Mouse (Mus musculus): Measurements from ENCODE around the gene Mmgt2. TPM values are rescaled to one million over a fixed set of nuclear protein-coding genes. Genes with fewer than 3 reads are reported as not detected.
"Not testable (repeated sequence)": the region's sequence is repeated elsewhere in the genome, so short reads cannot be mapped to it uniquely, and the experiment has no call there.

Gene Mmgt2
- total RNA-seq, 2 experiments from 2014 or later: 6.9 to 7.0 TPM

- DNase-seq (ENCODE audit: low spot score): no peak
- intact Hi-C loops (cut with DNase I): no loop called here
Observed at GRCm38 (mm10) chr11:62643681-62644363, 4.6 kb upstream of the Mmgt2 start.

DNA sequence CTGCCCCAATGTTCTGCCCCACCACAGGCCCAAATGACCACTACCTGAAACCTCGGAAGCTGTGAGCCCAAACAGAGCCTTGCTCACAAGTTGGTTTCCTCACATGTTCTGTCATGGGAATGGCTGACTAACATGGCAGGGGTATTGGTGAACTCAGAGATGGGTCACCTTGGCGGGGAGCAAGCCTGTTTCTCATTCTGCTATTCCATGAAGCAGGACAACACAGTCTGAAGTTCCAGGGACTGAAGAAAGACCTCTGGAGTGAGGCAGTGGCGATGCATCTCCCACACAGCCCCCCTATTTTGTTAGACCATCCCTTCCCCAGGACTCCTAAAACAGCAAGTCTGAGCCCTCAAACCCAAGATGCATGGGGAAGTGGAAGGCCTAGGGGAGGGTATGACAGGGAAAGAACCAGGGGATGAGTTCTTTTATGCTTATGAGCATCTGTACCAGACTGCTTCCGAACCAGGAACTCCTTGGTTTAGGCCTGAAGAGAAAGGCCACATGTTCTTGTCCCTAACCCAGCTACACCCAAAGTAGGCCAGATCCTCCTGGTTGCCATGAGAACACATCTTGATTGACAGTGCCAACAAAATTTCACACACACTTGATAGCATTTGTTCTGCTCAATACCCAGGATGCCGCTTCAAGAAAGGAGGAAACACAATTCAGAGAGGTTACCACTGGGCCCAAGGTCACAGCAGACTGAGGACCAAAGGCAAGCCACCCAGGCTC is 3.7 kb upstream of the Mmgt2 start:
- DNase-seq (ENCODE audit: low spot score): no peak
- intact Hi-C loops (cut with DNase I): no loop called here

DNA sequence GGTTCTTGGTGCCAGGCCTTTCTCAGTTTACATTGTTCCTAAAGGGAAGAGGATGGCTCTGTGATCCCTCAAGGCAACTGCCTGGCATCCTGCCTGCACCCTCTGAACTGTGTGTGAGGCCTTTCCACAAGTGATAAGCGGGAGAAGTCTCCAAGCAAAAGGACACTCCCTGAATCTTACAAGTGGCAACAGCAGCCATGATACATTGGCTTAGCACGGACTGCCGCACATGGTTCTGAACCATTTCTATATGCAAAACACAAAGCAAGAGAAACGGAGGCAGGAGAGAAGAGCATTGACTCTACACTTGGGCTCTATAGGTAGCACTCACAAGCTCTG is 3.2 kb upstream of the Mmgt2 start:
- DNase-seq (ENCODE audit: low spot score): no peak
- intact Hi-C loops (cut with DNase I): no loop called here

GRCm38 (mm10) chr11:62645732-62646494 is 2.6 kb upstream of the Mmgt2 start:
- intact Hi-C loops (cut with DNase I): loop anchor here (2.0 kb wide), 1 partner anchor 29 kb away; no protein-coding TSS in a partner anchor
- no peak for DNase-seq (ENCODE audit: low spot score)

DNA sequence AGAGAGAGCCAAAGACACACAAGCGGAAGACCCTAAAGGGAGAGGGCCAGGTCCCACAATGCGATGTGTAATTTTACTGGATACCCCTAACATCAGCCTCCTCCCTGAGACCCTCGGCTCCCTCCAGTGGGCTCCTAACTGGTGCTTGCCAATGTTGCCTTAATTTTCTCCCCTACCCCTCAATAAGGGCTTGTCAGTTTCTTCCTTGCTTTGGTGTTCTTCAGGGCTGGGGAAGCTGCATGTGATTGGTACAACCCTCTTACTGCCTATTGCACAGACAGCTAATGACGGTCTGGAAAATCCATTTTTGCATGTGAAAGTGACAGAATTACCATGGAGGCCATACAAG is 2.0 kb upstream of the Mmgt2 start:
- DNase-seq (ENCODE audit: low spot score): no peak
- intact Hi-C loops (cut with DNase I): loop anchor here (2.0 kb wide), 1 partner anchor 28 kb away; no protein-coding TSS in a partner anchor

- intact Hi-C loops (cut with DNase I): loop anchor here (2.0 kb wide), 1 partner anchor 28 kb away; no protein-coding TSS in a partner anchor
- DNase-seq (ENCODE audit: low spot score): no peak
Observed at GRCm38 (mm10) chr11:62646958-62647515, 1.4 kb upstream of the Mmgt2 start.

GRCm38 (mm10) chr11:62647661-62648590 is 538 bp upstream of the Mmgt2 start, which contains the start of gene Lrrc75a:
Lrrc75a (minus strand) TSS chr11:62648523.
- no peak for DNase-seq (ENCODE audit: low spot score)
- intact Hi-C loops (cut with DNase I): loop anchor here (2.0 kb wide), 2 partner anchors 27 to 33 kb away; no protein-coding TSS in a partner anchor

DNA sequence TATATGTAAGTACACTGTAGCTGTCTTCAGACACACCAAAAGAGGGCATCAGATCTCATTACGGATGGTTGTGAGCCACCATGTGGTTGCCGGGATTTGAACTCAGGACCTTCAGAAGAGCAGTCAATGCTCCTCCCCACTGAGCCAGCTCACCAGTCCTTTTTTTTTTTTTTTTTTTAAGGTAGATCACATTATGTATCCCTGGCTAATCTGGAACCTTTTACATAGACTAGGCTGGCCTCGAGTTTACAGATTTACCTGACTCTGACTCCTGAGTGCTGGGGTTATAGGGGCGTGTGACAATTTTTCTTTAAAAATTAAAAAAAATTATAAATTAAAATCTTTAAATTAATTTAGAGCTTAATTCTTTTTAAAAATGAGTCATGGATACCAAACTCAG is 1.3 kb downstream of the Mmgt2 start:
- DNase-seq (ENCODE audit: low spot score): not testable (repeated sequence)
- intact Hi-C loops (cut with DNase I): loop anchor here (2.0 kb wide), 1 partner anchor 35 kb away; no protein-coding TSS in a partner anchor

DNA sequence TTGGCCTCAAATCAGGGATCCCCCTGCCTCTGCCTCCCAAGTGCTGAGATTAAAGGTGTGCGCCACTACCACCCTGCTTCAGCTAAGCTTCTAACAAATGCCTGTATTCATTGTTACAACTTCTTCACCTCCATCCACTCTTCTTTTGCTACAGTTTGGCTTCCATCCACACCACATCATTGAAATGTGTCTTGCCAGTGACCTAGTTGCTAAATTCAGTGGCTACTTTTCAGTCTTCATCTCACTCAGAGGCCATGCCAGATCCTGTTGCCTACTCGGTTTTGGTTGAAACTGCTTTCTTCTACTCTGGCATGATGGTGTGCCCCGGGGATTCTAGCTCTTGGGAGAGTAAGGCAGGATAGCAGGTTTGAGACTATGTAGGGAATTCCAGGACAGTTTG is 3.1 kb downstream of the Mmgt2 start:
- intact Hi-C loops (cut with DNase I): no loop called here
- DNase-seq (ENCODE audit: low spot score): no peak

DNA sequence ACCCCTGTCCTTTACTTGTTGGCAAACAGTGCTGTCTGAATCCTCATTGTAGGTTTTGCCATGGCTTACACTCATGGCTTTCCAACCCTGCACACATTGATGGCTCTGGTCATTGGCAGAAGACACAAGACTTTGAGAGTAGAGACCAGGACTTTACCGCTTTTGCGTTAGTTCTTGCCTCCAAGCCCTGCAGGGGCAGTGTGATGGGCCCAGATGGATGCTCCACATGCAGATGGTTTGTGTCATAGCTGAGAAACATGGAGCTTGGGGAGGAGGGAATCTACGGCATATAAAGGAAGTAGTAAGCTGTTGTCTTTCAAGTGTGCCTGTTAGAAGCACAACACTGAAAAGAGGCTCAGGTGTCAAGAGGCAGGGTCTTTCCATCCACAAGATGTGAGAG is 3.6 kb downstream of the Mmgt2 start:
- DNase-seq (ENCODE audit: low spot score): no peak
- intact Hi-C loops (cut with DNase I): no loop called here

- intact Hi-C loops (cut with DNase I): no loop called here
Observed at GRCm38 (mm10) chr11:62660885-62661284, 12.4 kb downstream of the Mmgt2 start.

DNA sequence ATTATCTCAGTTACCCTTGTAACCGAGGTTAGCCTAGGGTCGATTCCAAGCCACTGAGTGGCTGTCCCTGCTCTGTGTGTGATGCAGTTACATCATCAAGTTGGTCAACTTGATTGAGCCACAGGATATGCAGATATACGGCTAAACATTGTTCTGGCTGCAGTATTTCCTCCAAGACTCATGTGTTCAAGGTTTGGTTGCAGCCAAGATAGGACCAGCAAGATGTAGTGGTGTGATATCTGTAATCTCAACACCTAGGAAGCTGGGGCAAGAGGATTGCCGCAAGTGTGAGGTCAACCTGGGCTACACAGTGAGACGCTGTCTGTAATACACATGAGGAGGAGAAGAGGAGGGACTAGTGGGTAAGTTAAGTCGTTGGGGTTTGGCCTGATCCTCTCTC is 15.8 kb downstream of the Mmgt2 start:
- no peak for DNase-seq (ENCODE audit: low spot score)
- intact Hi-C loops (cut with DNase I): no loop called here

More at GRCm38 (mm10) chr11:62660885-62661284, 12.4 kb downstream of the Mmgt2 start:
- DNase-seq (ENCODE audit: low spot score): no peak

- intact Hi-C loops (cut with DNase I): no loop called here
- DNase-seq (ENCODE audit: low spot score): no peak
Observed at GRCm38 (mm10) chr11:62668986-62669385, 20.5 kb downstream of the Mmgt2 start.

DNA sequence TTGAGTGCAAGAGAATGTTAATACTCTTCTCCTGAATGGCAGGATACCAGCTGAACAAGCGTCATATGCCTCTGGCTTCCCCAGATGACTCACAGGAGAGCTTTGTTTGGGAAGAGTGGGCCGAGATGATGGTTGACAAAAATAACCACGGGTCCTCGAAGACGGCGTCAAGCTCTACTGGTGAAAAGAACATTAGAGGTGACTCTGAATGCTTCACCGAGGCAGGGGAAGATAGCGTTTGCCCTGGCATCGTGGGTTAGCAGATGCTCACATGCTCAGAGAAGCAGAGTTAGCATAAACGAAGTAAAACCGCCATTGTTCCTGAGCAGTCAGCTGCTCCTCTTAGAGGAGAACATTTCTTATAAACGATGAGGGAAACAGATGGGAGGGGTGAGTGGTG is 21.0 kb downstream of the Mmgt2 start:
- intact Hi-C loops (cut with DNase I): no loop called here
- DNase-seq (ENCODE audit: low spot score): no peak

DNA sequence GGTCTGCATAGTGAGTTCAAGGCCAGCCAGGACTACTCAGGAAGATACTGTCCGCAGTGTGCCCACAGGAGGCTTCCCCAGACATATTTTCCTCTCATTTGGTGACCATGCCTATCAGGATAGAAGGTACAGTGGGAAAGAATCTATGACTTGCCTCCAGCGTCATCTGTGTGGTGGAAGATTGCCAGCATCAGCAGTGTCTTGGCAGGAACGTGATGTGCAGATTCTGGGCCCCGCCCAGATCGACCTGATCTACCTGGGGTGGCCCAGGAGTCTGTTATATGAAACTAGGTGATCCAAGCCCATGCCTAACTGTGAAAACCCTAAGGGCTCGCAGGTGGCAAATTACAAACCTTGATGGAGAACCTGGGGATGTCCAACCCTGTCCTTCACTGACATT is 21.5 kb downstream of the Mmgt2 start:
- intact Hi-C loops (cut with DNase I): no loop called here
- DNase-seq (ENCODE audit: low spot score): no peak

GRCm38 (mm10) chr11:62675480-62676289 is 27.2 kb downstream of the Mmgt2 start:
- intact Hi-C loops (cut with DNase I): loop anchor here (1.0 to 2.0 kb wide), 2 partner anchors 29 to 62 kb away; no protein-coding TSS in a partner anchor

DNA sequence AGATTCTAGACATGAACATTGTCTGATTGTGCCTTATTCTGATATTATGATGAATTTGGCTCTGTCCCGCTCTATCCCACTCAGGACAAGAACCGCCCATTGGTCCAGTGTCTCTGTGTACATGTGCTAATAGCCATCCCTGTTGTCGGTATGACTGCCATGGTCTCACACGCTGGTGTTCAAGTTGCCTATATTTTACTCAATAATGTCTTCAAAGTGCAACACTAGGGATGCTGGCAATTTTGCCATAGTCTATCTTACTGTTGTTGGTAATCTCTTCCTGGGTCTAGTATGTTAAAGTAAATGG is 27.8 kb downstream of the Mmgt2 start:
- no peak for DNase-seq (ENCODE audit: low spot score)
- intact Hi-C loops (cut with DNase I): no loop called here

More at GRCm38 (mm10) chr11:62675480-62676289, 27.2 kb downstream of the Mmgt2 start:
- DNase-seq (ENCODE audit: low spot score): peak; percentile 43

- intact Hi-C loops (cut with DNase I): no loop called here
Observed at GRCm38 (mm10) chr11:62678778-62679354, 30.4 kb downstream of the Mmgt2 start.

More at GRCm38 (mm10) chr11:62678778-62679354, 30.4 kb downstream of the Mmgt2 start:
- DNase-seq (ENCODE audit: low spot score): no peak

All from heart, postnatal 25 days (tissue).